Mouse (Mus musculus): ENCODE measurements around the gene Klf12. TPM values are rescaled to one million over a fixed set of nuclear protein-coding genes. Genes with fewer than 3 reads are reported as not detected.

Klf12 gene
- polyA plus RNA-seq, 1 experiment from 2014 or later = 39.7 TPM

GRCm38 (mm10) chr14:100260531-100260930 lies 23.9 kb downstream of the Klf12 start:
- no peak for DNase-seq (ENCODE audit: low spot score)
- no peaks in the 10 kb centered on the region for H3K4me1 ChIP-seq (replicated peaks; ENCODE audit: control insufficient read depth, insufficient read depth, low read length)
- H3K4me3 ChIP-seq (ENCODE audit: low read depth, low read length) = no peak overlapping the region
- H3K4me2 ChIP-seq (ENCODE audit: low read depth, low read length, severe bottlenecking) = no peak overlapping the region
- no peaks in the 10 kb centered on the region for H3K36me3 ChIP-seq (ENCODE audit: control insufficient read depth, insufficient read depth, low read length)
- WGBS = 85% methylated on average over 4 of the region's 4 CpGs
- ATAC-seq (replicated peaks; ENCODE audit: low FRiP score) = no peak
- H3K9me3 ChIP-seq (ENCODE audit: control insufficient read depth, low read length) = no peaks in the 10 kb centered on the region
- H3K9ac ChIP-seq (ENCODE audit: low read length) = no peak overlapping the region
- H3K27ac ChIP-seq (ENCODE audit: low read depth, low read length) = no peak overlapping the region
- H3K27me3 ChIP-seq (ENCODE audit: control insufficient read depth, insufficient read depth, low read length) = no peaks in the 10 kb centered on the region

- DNase-seq (ENCODE audit: low spot score) (no peak), ATAC-seq (replicated peaks; ENCODE audit: low FRiP score) (no peak)
- H3K36me3 ChIP-seq (ENCODE audit: control insufficient read depth, insufficient read depth, low read length) = no peaks in the 10 kb centered on the region; the same call in 1 of the 2 replicates
- H3K4me3 ChIP-seq (ENCODE audit: low read depth, low read length) = no peak overlapping the region
- no peak overlapping the region for H3K27ac ChIP-seq (ENCODE audit: low read depth, low read length)
- no peaks in the 10 kb centered on the region for H3K9me3 ChIP-seq (ENCODE audit: control insufficient read depth, low read length)
- H3K4me2 ChIP-seq (ENCODE audit: low read depth, low read length, severe bottlenecking) = no peak overlapping the region
- peaks cover 3% of the 10 kb centered on the region; the same call in 1 of the 2 replicates for H3K4me1 ChIP-seq (replicated peaks; ENCODE audit: control insufficient read depth, insufficient read depth, low read length)
- no peaks in the 10 kb centered on the region for H3K27me3 ChIP-seq (ENCODE audit: control insufficient read depth, insufficient read depth, low read length)
- no peak overlapping the region for H3K9ac ChIP-seq (ENCODE audit: low read length)
- 91% methylated on average over 5 of the region's 5 CpGs for WGBS
These were observed 41.4 kb downstream of the Klf12 start for GRCm38 (mm10) chr14:100243046-100243445.

GRCm38 (mm10) chr14:100239874-100240273 lies 44.6 kb downstream of the Klf12 start:
- H3K9me3 ChIP-seq (ENCODE audit: control insufficient read depth, low read length) = no peaks in the 10 kb centered on the region
- no peak overlapping the region for H3K4me2 ChIP-seq (ENCODE audit: low read depth, low read length, severe bottlenecking)
- no peak overlapping the region for H3K4me3 ChIP-seq (ENCODE audit: low read depth, low read length)
- H3K27me3 ChIP-seq (ENCODE audit: control insufficient read depth, insufficient read depth, low read length) = no peaks in the 10 kb centered on the region
- H3K27ac ChIP-seq (ENCODE audit: low read depth, low read length) = no peak overlapping the region
- no peak overlapping the region for H3K9ac ChIP-seq (ENCODE audit: low read length)
- no peaks in the 10 kb centered on the region for H3K36me3 ChIP-seq (ENCODE audit: control insufficient read depth, insufficient read depth, low read length)
- H3K4me1 ChIP-seq (replicated peaks; ENCODE audit: control insufficient read depth, insufficient read depth, low read length) = peaks cover 3% of the 10 kb centered on the region; the same call in 1 of the 2 replicates
- no peak for ATAC-seq (replicated peaks; ENCODE audit: low FRiP score)
- DNase-seq (ENCODE audit: low spot score) = no peak
- WGBS = 93% methylated on average over 4 of the region's 4 CpGs

GRCm38 (mm10) chr14:100236757-100237156 lies 47.7 kb downstream of the Klf12 start:
- DNase-seq (ENCODE audit: low spot score) (no peak), ATAC-seq (replicated peaks; ENCODE audit: low FRiP score) (no peak)
- Histone ChIP-seq H3K9ac (ENCODE audit: low read length) (no peak overlapping the region), H3K27ac (ENCODE audit: low read depth, low read length) (no peak overlapping the region), H3K4me2 (ENCODE audit: low read depth, low read length, severe bottlenecking) (no peak overlapping the region), H3K27me3 (ENCODE audit: control insufficient read depth, insufficient read depth, low read length) (no peaks in the 10 kb centered on the region), H3K36me3 (ENCODE audit: control insufficient read depth, insufficient read depth, low read length) (no peaks in the 10 kb centered on the region), H3K4me3 (ENCODE audit: low read depth, low read length) (no peak overlapping the region), H3K4me1 (replicated peaks; ENCODE audit: control insufficient read depth, insufficient read depth, low read length) (no peaks in the 10 kb centered on the region), H3K9me3 (ENCODE audit: control insufficient read depth, low read length) (no peaks in the 10 kb centered on the region)
- 91% methylated on average over 7 of the region's 7 CpGs for WGBS

- H3K9ac ChIP-seq (ENCODE audit: low read length) = no peak overlapping the region
- ATAC-seq (replicated peaks; ENCODE audit: low FRiP score) (no peak), DNase-seq (ENCODE audit: low spot score) (no peak)
- H3K4me1 ChIP-seq (replicated peaks; ENCODE audit: control insufficient read depth, insufficient read depth, low read length) = no peaks in the 10 kb centered on the region
- no peaks in the 10 kb centered on the region for H3K36me3 ChIP-seq (ENCODE audit: control insufficient read depth, insufficient read depth, low read length)
- no peaks in the 10 kb centered on the region for H3K27me3 ChIP-seq (ENCODE audit: control insufficient read depth, insufficient read depth, low read length)
- no peaks in the 10 kb centered on the region for H3K9me3 ChIP-seq (ENCODE audit: control insufficient read depth, low read length)
- H3K4me3 ChIP-seq (ENCODE audit: low read depth, low read length) = no peak overlapping the region
- no peak overlapping the region for H3K27ac ChIP-seq (ENCODE audit: low read depth, low read length)
- 47% methylated on average over 3 of the region's 3 CpGs for WGBS
- H3K4me2 ChIP-seq (ENCODE audit: low read depth, low read length, severe bottlenecking) = no peak overlapping the region
These were observed 48.7 kb downstream of the Klf12 start for GRCm38 (mm10) chr14:100235746-100236145.

- H3K4me2 ChIP-seq (ENCODE audit: low read depth, low read length, severe bottlenecking) = no peak overlapping the region
- H3K9me3 ChIP-seq (ENCODE audit: control insufficient read depth, low read length) = no peaks in the 10 kb centered on the region
- DNase-seq (ENCODE audit: low spot score) (no peak), ATAC-seq (replicated peaks; ENCODE audit: low FRiP score) (no peak)
- no peak overlapping the region for H3K4me3 ChIP-seq (ENCODE audit: low read depth, low read length)
- 84% methylated on average over 1 of the region's 1 CpGs for WGBS
- H3K4me1 ChIP-seq (replicated peaks; ENCODE audit: control insufficient read depth, insufficient read depth, low read length) = no peaks in the 10 kb centered on the region
- no peaks in the 10 kb centered on the region for H3K36me3 ChIP-seq (ENCODE audit: control insufficient read depth, insufficient read depth, low read length)
- H3K9ac ChIP-seq (ENCODE audit: low read length) = no peak overlapping the region
- no peak overlapping the region for H3K27ac ChIP-seq (ENCODE audit: low read depth, low read length)
- H3K27me3 ChIP-seq (ENCODE audit: control insufficient read depth, insufficient read depth, low read length) = no peaks in the 10 kb centered on the region
These were observed 53.1 kb downstream of the Klf12 start for GRCm38 (mm10) chr14:100231384-100231783.

- DNase-seq (ENCODE audit: low spot score) = no peak
- Histone ChIP-seq H3K9me3 (ENCODE audit: control insufficient read depth, low read length) (no peaks in the 10 kb centered on the region), H3K4me1 (replicated peaks; ENCODE audit: control insufficient read depth, insufficient read depth, low read length) (no peaks in the 10 kb centered on the region), H3K9ac (ENCODE audit: low read length) (no peak overlapping the region), H3K27me3 (ENCODE audit: control insufficient read depth, insufficient read depth, low read length) (no peaks in the 10 kb centered on the region), H3K4me3 (ENCODE audit: low read depth, low read length) (no peak overlapping the region), H3K27ac (ENCODE audit: low read depth, low read length) (no peak overlapping the region), H3K4me2 (ENCODE audit: low read depth, low read length, severe bottlenecking) (no peak overlapping the region), H3K36me3 (ENCODE audit: control insufficient read depth, insufficient read depth, low read length) (no peaks in the 10 kb centered on the region)
- WGBS = 87% methylated on average over 6 of the region's 6 CpGs
- no peak for ATAC-seq (replicated peaks; ENCODE audit: low FRiP score)
These were observed 56.4 kb downstream of the Klf12 start for GRCm38 (mm10) chr14:100228120-100228519.

GRCm38 (mm10) chr14:100227717-100228116 lies 56.8 kb downstream of the Klf12 start:
- Histone ChIP-seq H3K9ac (ENCODE audit: low read length) (no peak overlapping the region), H3K4me1 (replicated peaks; ENCODE audit: control insufficient read depth, insufficient read depth, low read length) (no peaks in the 10 kb centered on the region), H3K9me3 (ENCODE audit: control insufficient read depth, low read length) (no peaks in the 10 kb centered on the region), H3K27ac (ENCODE audit: low read depth, low read length) (no peak overlapping the region), H3K4me3 (ENCODE audit: low read depth, low read length) (no peak overlapping the region), H3K4me2 (ENCODE audit: low read depth, low read length, severe bottlenecking) (no peak overlapping the region), H3K27me3 (ENCODE audit: control insufficient read depth, insufficient read depth, low read length) (no peaks in the 10 kb centered on the region), H3K36me3 (ENCODE audit: control insufficient read depth, insufficient read depth, low read length) (no peaks in the 10 kb centered on the region)
- no peak for DNase-seq (ENCODE audit: low spot score)
- ATAC-seq (replicated peaks; ENCODE audit: low FRiP score) = no peak
- WGBS = 91% methylated on average over 6 of the region's 6 CpGs

GRCm38 (mm10) chr14:100224151-100224550 lies 60.3 kb downstream of the Klf12 start:
- DNase-seq (ENCODE audit: low spot score) (no peak), ATAC-seq (replicated peaks; ENCODE audit: low FRiP score) (no peak)
- no peak overlapping the region for H3K9ac ChIP-seq (ENCODE audit: low read length)
- H3K9me3 ChIP-seq (ENCODE audit: control insufficient read depth, low read length) = no peaks in the 10 kb centered on the region
- H3K4me2 ChIP-seq (ENCODE audit: low read depth, low read length, severe bottlenecking) = no peak overlapping the region
- 54% methylated on average over 4 of the region's 4 CpGs for WGBS
- no peaks in the 10 kb centered on the region for H3K27me3 ChIP-seq (ENCODE audit: control insufficient read depth, insufficient read depth, low read length)
- no peaks in the 10 kb centered on the region for H3K36me3 ChIP-seq (ENCODE audit: control insufficient read depth, insufficient read depth, low read length)
- H3K4me1 ChIP-seq (replicated peaks; ENCODE audit: control insufficient read depth, insufficient read depth, low read length) = no peaks in the 10 kb centered on the region
- H3K4me3 ChIP-seq (ENCODE audit: low read depth, low read length) = no peak overlapping the region
- no peak overlapping the region for H3K27ac ChIP-seq (ENCODE audit: low read depth, low read length)
